Mouse (Mus musculus): ENCODE measurements around the gene Adprhl1. TPM values are rescaled to one million over a fixed set of nuclear protein-coding genes. Genes with fewer than 3 reads are reported as not detected.

Gene Adprhl1
- total RNA-seq, 4 experiments from 2014 or later: 0.59 to 1.3 (median 1.0) TPM

Small RNA genes lying within 50 kb of the gene (microRNA-seq; reads per million reads assigned to microRNA genes)
- gene Mir1968: 7.1 to 18.8 reads per million in 2 experiments

Other genes with a start within 250 kb of the Adprhl1 start
- gene F7, start 228.1 kb downstream of the Adprhl1 start, total RNA-seq (2022): not detected
- gene F10, start 216.9 kb downstream of the Adprhl1 start, total RNA-seq (2022): not detected
- gene Proz, start 193.2 kb downstream of the Adprhl1 start, total RNA-seq (2022): not detected
- 10 to 100 TPM; 25.6 to 35.2 (median 27.4) TPM for gene Pcid2, start 148.7 kb downstream of the Adprhl1 start, total RNA-seq (2022)
- 10 to 100 TPM; 53.7 to 60.8 (median 57.4) TPM for gene Cul4a, start 148.5 kb downstream of the Adprhl1 start, total RNA-seq (2022)
- 100 to 1,000 TPM; 261 to 360 (median 306) TPM for gene Lamp1, start 95.0 kb downstream of the Adprhl1 start, total RNA-seq (2022)
- 1 to 10 TPM; 3.9 to 6.7 (median 5.5) TPM for gene Grtp1, start 53.5 kb downstream of the Adprhl1 start, total RNA-seq (2022)
- gene Dcun1d2, start 34.0 kb upstream of the Adprhl1 start, total RNA-seq (2022): 10 to 100 TPM; 35.8 to 39.8 (median 38.4) TPM
- 10 to 100 TPM; 45.3 to 53.0 (median 49.2) TPM for gene Tmco3, start 34.0 kb upstream of the Adprhl1 start, total RNA-seq (2022)
- 10 to 100 TPM; 58.4 to 71.6 (median 67.4) TPM for gene Tfdp1, start 84.6 kb upstream of the Adprhl1 start, total RNA-seq (2022)
- not detected for gene Atp4b, start 142.7 kb upstream of the Adprhl1 start, total RNA-seq (2022)
- gene Grk1, start 150.9 kb upstream of the Adprhl1 start, total RNA-seq (2022): not detected
- 1 to 10 TPM; 4.9 to 6.8 (median 6.1) TPM for gene Tmem255b, start 181.0 kb upstream of the Adprhl1 start, total RNA-seq (2022)
- gene Gas6, start 240.3 kb upstream of the Adprhl1 start, total RNA-seq (2022): 100 to 1,000 TPM in 2 of 4 experiments, 10 to 100 TPM in 2; 84.4 to 105 (median 93.8) TPM